Mouse (Mus musculus) forebrain, embryonic 16.5 days (tissue): ENCODE data around the gene Ciao2a. TPM values are rescaled to one million over a fixed set of nuclear protein-coding genes. Genes with fewer than 3 reads are reported as not detected.

ENCODE experiments used
- ATAC-seq: fragments of 200-750 bp; cut with Nextera tagmentation; 2 replicates; pipeline ENCODE4 v1.8.0; 2017; ENCODE audit warnings: mild to moderate bottlenecking, moderate library complexity
- H3K27ac ChIP-seq: fragments of 300-500 bp; sonication (generic); 2 replicates; pipeline ENCODE4 v1.5.1; 2014; ENCODE audit warnings: low read length, control low read depth
- H3K27me3 ChIP-seq: fragments of 300-500 bp; sonication (generic); replicated peaks from 2 replicates; pipeline ENCODE4 v1.6.1; 2014; ENCODE audit warnings: low read length; ENCODE audit not compliant: control insufficient read depth, insufficient read depth
- H3K36me3 ChIP-seq: fragments of 300-500 bp; sonication (generic); 2 replicates; pipeline ENCODE4 v1.6.1; 2014; ENCODE audit not compliant: control insufficient read depth, insufficient read depth
- H3K4me1 ChIP-seq: fragments of 300-500 bp; sonication (generic); replicated peaks from 2 replicates; pipeline ENCODE4 v1.6.1; 2014; ENCODE audit warnings: low read length; ENCODE audit not compliant: control insufficient read depth, insufficient read depth
- H3K4me2 ChIP-seq: fragments of 300-500 bp; sonication (generic); 2 replicates; pipeline ENCODE4 v1.6.1; 2014; ENCODE audit warnings: mild to moderate bottlenecking, low read length, control low read depth
- H3K4me3 ChIP-seq: fragments of 300-500 bp; sonication (generic); replicated peaks from 2 replicates; pipeline ENCODE4 v1.5.1; 2014; ENCODE audit warnings: mild to moderate bottlenecking, low read length, control low read depth
- H3K9ac ChIP-seq: fragments of 300-500 bp; sonication (generic); replicated peaks from 2 replicates; pipeline ENCODE4 v1.6.1; 2014; ENCODE audit warnings: low read depth, low read length, control low read depth
- H3K9me3 ChIP-seq: fragments of 300-500 bp; sonication (generic); 2 replicates; pipeline ENCODE4 v1.6.1; 2016; ENCODE audit warnings: low read length; ENCODE audit not compliant: control insufficient read depth
- WGBS: fragments of 180-500 bp; shearing (Covaris S2); extraction: QIAGEN DNeasy Blood & Tissue Kit; methylation state at CpG from one replicate; pipeline ENCODE4 v1.1.7; 2014; 5-methylcytosine and 5-hydroxymethylcytosine counted together
- polyA plus RNA-seq: library from polyadenylated mRNA; unstranded; fragments of >200 nt; fragmentation: Nextera tagmentation; extraction: Ambion mirVana; gene quantifications from 2 replicates; pipeline ENCODE4 v1.2.1, GENCODE M21; 2015

Gene Ciao2a
- 81.1 and 84.3 TPM in 2 replicates for polyA plus RNA-seq

DNA sequence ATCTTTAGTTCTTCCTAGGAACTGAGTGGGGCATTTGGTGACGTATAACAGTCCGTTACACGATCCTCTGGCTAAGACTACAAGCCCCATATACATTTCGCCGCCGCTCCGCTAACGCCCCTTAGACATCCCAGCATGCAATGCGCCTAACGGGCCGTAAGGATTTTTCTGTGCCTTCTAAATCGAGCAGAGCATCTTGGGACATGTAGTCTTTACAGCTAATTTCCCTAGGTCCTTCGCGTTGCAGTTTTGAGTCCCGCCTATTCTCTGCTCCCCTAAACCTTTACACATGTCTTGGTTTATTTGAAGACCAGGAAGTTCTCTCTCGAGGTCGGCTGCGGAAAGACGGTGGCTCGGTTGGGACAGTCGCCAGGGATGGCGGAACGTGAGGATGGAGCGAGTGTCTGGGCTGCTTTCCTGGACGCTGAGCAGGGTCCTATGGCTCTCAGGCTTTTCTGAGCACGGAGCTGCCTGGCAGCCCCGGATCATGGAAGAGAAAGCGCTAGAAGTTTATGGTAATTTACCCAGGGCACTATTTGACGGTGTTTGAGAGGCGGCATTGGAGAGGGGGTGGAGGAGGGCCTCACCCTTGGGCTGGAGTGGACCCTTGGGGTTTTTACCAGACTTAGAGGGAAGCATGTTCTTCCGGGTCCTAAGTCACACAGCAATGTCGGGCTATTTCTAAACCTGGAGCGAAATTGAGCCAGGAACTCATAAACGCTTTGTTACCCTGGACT, at the start of gene Ciao2a, which contains the start of gene Snx1:
Ciao2a (plus strand) TSS at position 156 of the 737 bp plus-strand sequence.
Snx1 (minus strand) TSS at position 132 of the 737 bp plus-strand sequence.
- Histone ChIP-seq H3K36me3 (no peaks in the 10 kb centered on the region), H3K27ac (peak within 1 kb of the TSS; percentile 29; the same call in 1 of the 2 replicates), H3K9ac (peak within 1 kb of the TSS; percentile 67), H3K9me3 (no peaks in the 10 kb centered on the region), H3K4me3 (peak within 1 kb of the TSS; percentile 58), H3K27me3 (no peaks in the 10 kb centered on the region), H3K4me2 (peak within 1 kb of the TSS; percentile 83), H3K4me1 (peaks cover 30% of the 10 kb centered on the region)
- ATAC-seq = peak; percentile 73
- 1% methylated on average over 34 of the region's 34 CpGs for WGBS

DNA sequence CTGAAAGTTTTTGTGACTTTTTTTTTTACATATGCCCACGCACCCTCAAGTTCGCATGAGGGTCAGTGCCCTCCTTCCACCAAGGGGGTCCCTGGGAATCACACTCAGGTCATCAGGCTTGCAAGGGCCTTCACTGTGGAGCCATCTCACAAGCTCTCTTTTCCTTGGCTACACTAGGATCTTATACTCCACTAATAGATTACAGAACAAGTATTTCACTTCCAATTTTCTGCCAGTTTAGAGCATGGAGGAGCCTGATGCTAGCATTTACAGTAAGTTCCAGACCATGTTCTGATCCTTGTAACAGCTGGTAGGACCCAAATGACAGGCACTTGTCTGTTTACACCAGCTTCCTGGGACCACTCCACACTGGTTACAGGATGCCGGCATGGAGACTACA, 48.3 kb upstream of the Ciao2a start:
- no peak overlapping the region for H3K4me2 ChIP-seq
- no peaks in the 10 kb centered on the region for H3K9me3 ChIP-seq
- H3K27me3 ChIP-seq = no peaks in the 10 kb centered on the region
- H3K9ac ChIP-seq = no peak overlapping the region
- 75% methylated on average over 3 of the region's 3 CpGs for WGBS
- H3K36me3 ChIP-seq = no peaks in the 10 kb centered on the region
- 0 out of 2 replicates have a peak, but pooled peaks have one; percentile 15 for ATAC-seq
- no peak overlapping the region for H3K27ac ChIP-seq
- H3K4me3 ChIP-seq = no peak overlapping the region
- 0 out of 2 replicates have a peak, but pooled peaks cover 5% of the 10 kb centered on the region for H3K4me1 ChIP-seq

DNA sequence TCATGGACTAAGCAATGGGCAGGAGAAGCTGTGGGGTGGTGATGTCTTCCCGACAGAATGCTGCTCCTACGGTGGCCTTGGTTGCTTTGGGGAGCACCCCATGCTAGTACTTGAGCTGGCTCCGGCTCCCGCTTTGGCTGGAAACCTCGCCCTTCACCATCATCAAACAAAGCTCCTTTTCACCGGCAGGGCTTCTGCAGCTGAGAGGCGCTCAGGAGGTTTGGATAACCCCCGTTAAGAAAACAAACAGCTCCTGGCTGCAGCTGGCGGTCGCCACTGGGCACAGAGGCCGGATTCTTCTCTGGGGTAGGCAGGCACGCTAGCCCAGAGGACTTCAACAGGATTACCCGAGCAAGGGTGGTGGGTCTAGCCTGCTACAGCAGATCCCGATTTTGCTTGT, 47.9 kb upstream of the Ciao2a start:
- no peak overlapping the region for H3K27ac ChIP-seq
- H3K27me3 ChIP-seq = no peaks in the 10 kb centered on the region
- peak; percentile 45 for ATAC-seq
- H3K9ac ChIP-seq = 0 out of 2 replicates have a peak overlapping the region, but pooled peaks have one; percentile 0
- no peaks in the 10 kb centered on the region for H3K9me3 ChIP-seq
- no peak overlapping the region for H3K4me3 ChIP-seq
- H3K36me3 ChIP-seq = no peaks in the 10 kb centered on the region
- WGBS = 6% methylated on average over 14 of the region's 14 CpGs
- 0 out of 2 replicates have a peak, but pooled peaks cover 5% of the 10 kb centered on the region for H3K4me1 ChIP-seq
- H3K4me2 ChIP-seq = no peak overlapping the region

- Histone ChIP-seq H3K4me1 (0 out of 2 replicates have a peak, but pooled peaks cover 5% of the 10 kb centered on the region), H3K27ac (no peak overlapping the region), H3K4me3 (no peak overlapping the region), H3K36me3 (no peaks in the 10 kb centered on the region), H3K9me3 (no peaks in the 10 kb centered on the region), H3K4me2 (no peak overlapping the region), H3K27me3 (no peaks in the 10 kb centered on the region), H3K9ac (no peak overlapping the region)
- no peak for ATAC-seq
- 71% methylated on average over 3 of the region's 3 CpGs for WGBS
These were observed 45.5 kb upstream of the Ciao2a start for GRCm38 (mm10) chr9:66080804-66081459.

- H3K4me2 ChIP-seq = no peak overlapping the region
- H3K27ac ChIP-seq = no peak overlapping the region
- 90% methylated on average over 4 of the region's 4 CpGs for WGBS
- H3K36me3 ChIP-seq = no peaks in the 10 kb centered on the region
- H3K4me3 ChIP-seq = no peak overlapping the region
- H3K27me3 ChIP-seq = no peaks in the 10 kb centered on the region
- no peaks in the 10 kb centered on the region for H3K9me3 ChIP-seq
- H3K4me1 ChIP-seq = 0 out of 2 replicates have a peak, but pooled peaks cover 5% of the 10 kb centered on the region
- no peak overlapping the region for H3K9ac ChIP-seq
- no peak for ATAC-seq
These were observed 44.4 kb upstream of the Ciao2a start for GRCm38 (mm10) chr9:66081999-66082398.

DNA sequence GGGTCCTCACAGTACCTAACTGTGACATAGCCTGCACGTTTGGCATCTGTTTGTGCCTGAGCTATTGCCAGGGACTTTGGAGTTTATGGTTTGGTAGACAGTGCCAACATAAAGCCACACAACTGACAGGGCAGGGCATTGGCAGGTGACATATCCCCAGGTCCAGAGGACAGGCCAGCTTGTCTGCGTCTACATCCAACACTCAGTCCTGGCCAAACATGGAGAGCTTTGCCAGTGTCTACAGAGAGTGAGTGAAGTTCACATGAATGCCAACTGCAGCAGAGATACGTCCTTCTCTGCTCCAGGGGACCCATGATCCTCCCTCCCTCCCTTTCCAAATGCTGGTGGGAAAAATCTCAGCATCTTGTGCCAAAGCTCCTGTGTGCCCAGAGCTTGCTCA, 42.2 kb upstream of the Ciao2a start:
- Histone ChIP-seq H3K9me3 (no peaks in the 10 kb centered on the region), H3K4me3 (no peak overlapping the region), H3K27me3 (no peaks in the 10 kb centered on the region), H3K36me3 (peaks cover 11% of the 10 kb centered on the region), H3K4me2 (no peak overlapping the region), H3K27ac (no peak overlapping the region), H3K9ac (no peak overlapping the region), H3K4me1 (no peaks in the 10 kb centered on the region)
- 88% methylated on average over 3 of the region's 3 CpGs for WGBS
- ATAC-seq = no peak

DNA sequence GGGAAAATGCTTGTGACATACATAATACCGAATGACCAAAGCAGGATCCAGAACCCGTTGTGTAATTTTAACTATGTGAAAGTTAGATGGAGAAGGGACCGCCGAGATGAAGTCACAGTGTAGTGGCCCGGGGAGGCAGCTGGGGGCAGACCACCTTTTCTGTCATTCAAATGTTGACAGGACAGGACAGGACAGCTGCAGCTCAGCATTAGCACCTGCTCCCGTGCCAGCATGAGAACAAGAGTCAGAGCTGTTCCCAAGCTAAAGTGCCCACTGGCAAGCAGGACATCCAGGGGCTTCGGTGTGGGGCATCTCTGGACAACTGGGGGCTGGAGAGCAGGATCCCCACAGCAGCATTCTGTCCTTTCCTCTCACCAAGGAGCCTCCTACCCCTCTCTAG, 39.3 kb upstream of the Ciao2a start:
- ATAC-seq = no peak
- no peaks in the 10 kb centered on the region for H3K27me3 ChIP-seq
- no peak overlapping the region for H3K9ac ChIP-seq
- no peaks in the 10 kb centered on the region for H3K4me1 ChIP-seq
- WGBS = 94% methylated on average over 7 of the region's 7 CpGs
- no peaks in the 10 kb centered on the region for H3K9me3 ChIP-seq
- peaks cover 21% of the 10 kb centered on the region for H3K36me3 ChIP-seq
- H3K27ac ChIP-seq = no peak overlapping the region
- H3K4me3 ChIP-seq = no peak overlapping the region
- no peak overlapping the region for H3K4me2 ChIP-seq

DNA sequence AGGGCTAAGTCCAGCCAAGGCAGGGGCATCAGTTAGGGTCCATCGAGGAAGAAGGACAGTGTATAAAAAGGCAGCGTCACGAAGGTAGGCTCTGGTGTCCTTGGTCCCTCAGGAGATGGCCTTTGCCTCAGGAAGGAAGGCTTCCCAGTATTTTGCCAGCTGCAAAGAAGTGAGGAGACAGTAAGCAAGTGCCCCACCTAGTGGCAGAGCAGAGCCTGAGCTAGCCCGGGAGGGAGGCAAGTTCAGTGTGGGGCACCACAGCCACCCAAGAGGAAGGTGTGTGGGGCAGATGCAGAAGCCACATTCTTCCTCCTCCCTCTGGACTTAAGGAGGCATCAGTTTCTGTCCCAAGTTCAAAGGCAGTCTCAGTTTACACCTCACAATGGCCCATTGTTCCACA, 38.0 kb upstream of the Ciao2a start:
- no peak overlapping the region for H3K27ac ChIP-seq
- ATAC-seq = no peak
- no peaks in the 10 kb centered on the region for H3K27me3 ChIP-seq
- H3K9ac ChIP-seq = no peak overlapping the region
- no peaks in the 10 kb centered on the region for H3K9me3 ChIP-seq
- no peak overlapping the region for H3K4me3 ChIP-seq
- H3K4me1 ChIP-seq = no peaks in the 10 kb centered on the region
- H3K36me3 ChIP-seq = peaks cover 31% of the 10 kb centered on the region
- H3K4me2 ChIP-seq = no peak overlapping the region
- 48% methylated on average over 4 of the region's 4 CpGs for WGBS

DNA sequence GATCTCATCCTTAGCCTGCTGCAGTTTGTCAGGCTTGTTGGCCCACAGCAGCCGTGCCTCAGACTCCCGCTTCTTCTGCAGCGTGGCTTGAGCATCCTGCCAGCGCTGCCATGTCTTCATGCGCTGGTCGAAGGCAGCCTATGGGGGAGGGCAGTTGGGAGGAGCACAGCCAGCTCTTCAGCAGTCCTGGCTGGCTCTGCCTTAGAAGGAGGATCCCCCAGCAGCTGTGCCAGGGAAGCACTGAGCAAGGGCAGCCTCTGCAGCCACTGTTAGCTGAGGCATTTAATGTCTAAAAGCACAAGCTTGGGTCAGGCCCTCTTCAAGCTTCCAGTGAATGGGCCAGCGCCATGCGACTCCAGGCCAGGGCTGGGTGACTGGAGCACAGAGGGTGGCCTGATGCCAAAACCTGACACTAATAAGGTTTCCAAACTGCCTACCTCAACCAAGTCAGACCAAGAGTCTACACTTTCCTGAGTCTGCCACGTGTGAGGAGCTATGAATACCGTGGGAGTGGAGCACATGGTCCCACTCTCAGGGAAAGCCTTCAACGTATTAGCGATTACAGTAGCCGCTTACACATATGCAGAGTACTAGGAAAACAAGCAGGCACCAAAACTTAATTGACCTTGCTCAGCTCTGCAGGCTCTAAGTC, 35.7 kb upstream of the Ciao2a start:
- no peak overlapping the region for H3K9ac ChIP-seq
- ATAC-seq = no peak
- 84% methylated on average over 13 of the region's 13 CpGs for WGBS
- no peaks in the 10 kb centered on the region for H3K27me3 ChIP-seq
- H3K27ac ChIP-seq = no peak overlapping the region
- H3K9me3 ChIP-seq = no peaks in the 10 kb centered on the region
- no peak overlapping the region for H3K4me2 ChIP-seq
- no peak overlapping the region for H3K4me3 ChIP-seq
- H3K4me1 ChIP-seq = no peaks in the 10 kb centered on the region
- H3K36me3 ChIP-seq = peaks cover 47% of the 10 kb centered on the region
